Mouse (Mus musculus) frontal cortex, postnatal 14 days (tissue): Measurements from ENCODE around the gene Asb2.

Experiments
- DNase-seq, 2 experiments: peaks; one replicate each; pipeline ENCODE4 v3.0.0; 2022; ENCODE audit warnings: low spot score in 2 of 2

The Asb2 gene

GRCm38 (mm10) chr12:103355746-103356414 lies at the start of gene Asb2:
Asb2 (minus strand) TSS chr12:103356001.
- DNase-seq: no peak

GRCm38 (mm10) chr12:103404131-103404530 lies 48.3 kb upstream of the Asb2 start:
- no peak for DNase-seq

GRCm38 (mm10) chr12:103396751-103397150 lies 41.0 kb upstream of the Asb2 start:
- DNase-seq: no peak

GRCm38 (mm10) chr12:103395486-103396275 lies 39.9 kb upstream of the Asb2 start:
- no peak for DNase-seq

- no peak for DNase-seq
These were observed 37.7 kb upstream of the Asb2 start for GRCm38 (mm10) chr12:103393528-103393927.

GRCm38 (mm10) chr12:103391098-103391497 lies 35.3 kb upstream of the Asb2 start:
- DNase-seq: peak in 1 of 2 experiments; percentile 36

GRCm38 (mm10) chr12:103389982-103390381 lies 34.2 kb upstream of the Asb2 start:
- no peak for DNase-seq

- DNase-seq: no peak
These were observed 33.5 kb upstream of the Asb2 start for GRCm38 (mm10) chr12:103389348-103389727.

GRCm38 (mm10) chr12:103388505-103389347 lies 32.9 kb upstream of the Asb2 start, which contains the start of gene Otub2:
Otub2 (plus strand) TSS chr12:103388682.
- peak; percentile 95 for DNase-seq

- DNase-seq: no peak
These were observed 24.4 kb upstream of the Asb2 start for GRCm38 (mm10) chr12:103380226-103380625.

GRCm38 (mm10) chr12:103376774-103377173 lies 21.0 kb upstream of the Asb2 start:
- no peak for DNase-seq

GRCm38 (mm10) chr12:103376124-103376523 lies 20.3 kb upstream of the Asb2 start:
- peak in 1 of 2 experiments; percentile 42 for DNase-seq

- DNase-seq: no peak
These were observed 17.9 kb upstream of the Asb2 start for GRCm38 (mm10) chr12:103373530-103374236.

GRCm38 (mm10) chr12:103371711-103372110 lies 15.9 kb upstream of the Asb2 start:
- no peak for DNase-seq

GRCm38 (mm10) chr12:103370861-103371260 lies 15.1 kb upstream of the Asb2 start:
- DNase-seq: no peak

GRCm38 (mm10) chr12:103368777-103369176 lies 13.0 kb upstream of the Asb2 start:
- DNase-seq: no peak

- no peak for DNase-seq
These were observed 12.5 kb upstream of the Asb2 start for GRCm38 (mm10) chr12:103368326-103368669.

- DNase-seq: peak; percentile 52 to 77
These were observed 12.0 kb upstream of the Asb2 start for GRCm38 (mm10) chr12:103367620-103368325.

- no peak for DNase-seq
These were observed 11.4 kb upstream of the Asb2 start for GRCm38 (mm10) chr12:103367171-103367570.

- no peak for DNase-seq
These were observed 6.5 kb upstream of the Asb2 start for GRCm38 (mm10) chr12:103362336-103362735.
